Mouse (Mus musculus) embryonic fibroblast, embryonic 13.5 days (primary cell): ENCODE results near the gene Smg6.

Experiments
- CTCF ChIP-seq: IDR thresholded peaks from 2 replicates; pipeline ENCODE4 v1.5.1; 2011; ENCODE audit warnings: mild to moderate bottlenecking, control low read depth, low read length, moderate library complexity, borderline replicate concordance; ENCODE audit not compliant: insufficient read depth
- POLR2A ChIP-seq: IDR thresholded peaks from 2 replicates; pipeline ENCODE4 v1.6.1; 2011; ENCODE audit warnings: low read depth, mild to moderate bottlenecking, control low read depth, low read length, moderate library complexity

- TF ChIP-seq CTCF (no peak), POLR2A (no peak)
Measured at GRCm38 (mm10) chr11:75072932-75073625, 147.5 kb downstream of the Smg6 start.
